Mouse (Mus musculus): ENCODE data around the gene Fermt3. TPM values are rescaled to one million over a fixed set of nuclear protein-coding genes. Genes with fewer than 3 reads are reported as not detected.

Gene Fermt3
- 8.0 and 8.5 TPM in 2 replicates for polyA plus RNA-seq (2014; fragmentation: Nextera tagmentation; extraction: Ambion mirVana)

GRCm38 (mm10) chr19:7019191-7019590 is at the start of gene Fermt3:
Fermt3 (minus strand) TSS chr19:7019469.
- Histone ChIP-seq H3K27ac (ENCODE audit: low read depth, low read length) (no peak within 1 kb of the TSS), H3K9me3 (ENCODE audit: control insufficient read depth, low read length) (no peaks in the 10 kb centered on the region), H3K4me1 (replicated peaks; ENCODE audit: control insufficient read depth, insufficient read depth, low read length) (no peaks in the 10 kb centered on the region), H3K9ac (ENCODE audit: low read length) (no peak within 1 kb of the TSS), H3K4me3 (ENCODE audit: low read depth, low read length) (no peak within 1 kb of the TSS), H3K36me3 (ENCODE audit: control insufficient read depth, insufficient read depth, low read length) (peaks cover 17% of the 10 kb centered on the region), H3K27me3 (ENCODE audit: control insufficient read depth, insufficient read depth, low read length) (no peaks in the 10 kb centered on the region), H3K4me2 (ENCODE audit: low read depth, low read length, severe bottlenecking) (no peak within 1 kb of the TSS)
- DNase-seq (ENCODE audit: low spot score) (no peak), ATAC-seq (replicated peaks; ENCODE audit: low FRiP score) (no peak)
- 91% methylated on average over 5 of the region's 5 CpGs for WGBS

- Histone ChIP-seq H3K9ac (ENCODE audit: low read length) (peak overlapping the region; percentile 14; the same call in 1 of the 2 replicates), H3K36me3 (ENCODE audit: control insufficient read depth, insufficient read depth, low read length) (no peaks in the 10 kb centered on the region), H3K27me3 (ENCODE audit: control insufficient read depth, insufficient read depth, low read length) (peaks cover 4% of the 10 kb centered on the region), H3K4me2 (ENCODE audit: low read depth, low read length, severe bottlenecking) (peak overlapping the region; percentile 33), H3K27ac (ENCODE audit: low read depth, low read length) (peak overlapping the region; percentile 74; the same call in 1 of the 2 replicates), H3K9me3 (ENCODE audit: control insufficient read depth, low read length) (no peaks in the 10 kb centered on the region), H3K4me1 (replicated peaks; ENCODE audit: control insufficient read depth, insufficient read depth, low read length) (peaks cover 47% of the 10 kb centered on the region), H3K4me3 (ENCODE audit: low read depth, low read length) (no peak overlapping the region)
- ATAC-seq (replicated peaks; ENCODE audit: low FRiP score) (peak; percentile 53), DNase-seq (ENCODE audit: low spot score) (peak; percentile 89)
- 3% methylated on average over 14 of the region's 14 CpGs for WGBS
These were observed 48.9 kb upstream of the Fermt3 start for GRCm38 (mm10) chr19:7068136-7068535.

GRCm38 (mm10) chr19:7067344-7068050 is 48.2 kb upstream of the Fermt3 start:
- Histone ChIP-seq H3K4me2 (ENCODE audit: low read depth, low read length, severe bottlenecking) (peak overlapping the region; percentile 33; the same call in 1 of the 2 replicates), H3K36me3 (ENCODE audit: control insufficient read depth, insufficient read depth, low read length) (no peaks in the 10 kb centered on the region), H3K9ac (ENCODE audit: low read length) (peak overlapping the region; percentile 14; the same call in 1 of the 2 replicates), H3K4me3 (ENCODE audit: low read depth, low read length) (no peak overlapping the region), H3K27me3 (ENCODE audit: control insufficient read depth, insufficient read depth, low read length) (peaks cover 4% of the 10 kb centered on the region; the same call in 1 of the 2 replicates), H3K27ac (ENCODE audit: low read depth, low read length) (0 out of 2 replicates have a peak overlapping the region, but pooled peaks have one; percentile 74), H3K9me3 (ENCODE audit: control insufficient read depth, low read length) (no peaks in the 10 kb centered on the region), H3K4me1 (replicated peaks; ENCODE audit: control insufficient read depth, insufficient read depth, low read length) (peaks cover 45% of the 10 kb centered on the region)
- 57% methylated on average over 20 of the region's 20 CpGs for whole genome bisulfite sequencing
- DNase-seq (ENCODE audit: low spot score), result no peak
- ATAC-seq (replicated peaks; ENCODE audit: low FRiP score), result no peak

GRCm38 (mm10) chr19:7066828-7067342 is 47.6 kb upstream of the Fermt3 start:
- Histone ChIP-seq H3K9ac (ENCODE audit: low read length) (0 out of 2 replicates have a peak overlapping the region, but pooled peaks have one; percentile 23), H3K4me1 (replicated peaks; ENCODE audit: control insufficient read depth, insufficient read depth, low read length) (peaks cover 45% of the 10 kb centered on the region), H3K9me3 (ENCODE audit: control insufficient read depth, low read length) (no peaks in the 10 kb centered on the region), H3K27me3 (ENCODE audit: control insufficient read depth, insufficient read depth, low read length) (peaks cover 4% of the 10 kb centered on the region; the same call in 1 of the 2 replicates), H3K4me2 (ENCODE audit: low read depth, low read length, severe bottlenecking) (no peak overlapping the region), H3K4me3 (ENCODE audit: low read depth, low read length) (no peak overlapping the region), H3K36me3 (ENCODE audit: control insufficient read depth, insufficient read depth, low read length) (no peaks in the 10 kb centered on the region), H3K27ac (ENCODE audit: low read depth, low read length) (no peak overlapping the region)
- 44% methylated on average over 7 of the region's 8 CpGs for WGBS
- no peak for ATAC-seq (replicated peaks; ENCODE audit: low FRiP score)
- DNase-seq (ENCODE audit: low spot score), result no peak

GRCm38 (mm10) chr19:7066034-7066827 is 47.0 kb upstream of the Fermt3 start:
- H3K4me3 ChIP-seq (ENCODE audit: low read depth, low read length), result no peak overlapping the region
- H3K4me2 ChIP-seq (ENCODE audit: low read depth, low read length, severe bottlenecking), result no peak overlapping the region
- H3K9me3 ChIP-seq (ENCODE audit: control insufficient read depth, low read length), result no peaks in the 10 kb centered on the region
- WGBS, result 40% methylated on average over 15 of the region's 15 CpGs
- peaks cover 45% of the 10 kb centered on the region for H3K4me1 ChIP-seq (replicated peaks; ENCODE audit: control insufficient read depth, insufficient read depth, low read length)
- H3K27ac ChIP-seq (ENCODE audit: low read depth, low read length), result no peak overlapping the region
- DNase-seq (ENCODE audit: low spot score), result no peak
- H3K9ac ChIP-seq (ENCODE audit: low read length), result 0 out of 2 replicates have a peak overlapping the region, but pooled peaks have one; percentile 23
- H3K36me3 ChIP-seq (ENCODE audit: control insufficient read depth, insufficient read depth, low read length), result no peaks in the 10 kb centered on the region
- peaks cover 4% of the 10 kb centered on the region; the same call in 1 of the 2 replicates for H3K27me3 ChIP-seq (ENCODE audit: control insufficient read depth, insufficient read depth, low read length)
- no peak for ATAC-seq (replicated peaks; ENCODE audit: low FRiP score)

- Histone ChIP-seq H3K27me3 (ENCODE audit: control insufficient read depth, insufficient read depth, low read length) (peaks cover 6% of the 10 kb centered on the region; the same call in 1 of the 2 replicates), H3K9me3 (ENCODE audit: control insufficient read depth, low read length) (no peaks in the 10 kb centered on the region), H3K4me3 (ENCODE audit: low read depth, low read length) (no peak overlapping the region), H3K27ac (ENCODE audit: low read depth, low read length) (no peak overlapping the region), H3K4me1 (replicated peaks; ENCODE audit: control insufficient read depth, insufficient read depth, low read length) (peaks cover 35% of the 10 kb centered on the region), H3K9ac (ENCODE audit: low read length) (peak overlapping the region; percentile 6; the same call in 1 of the 2 replicates), H3K4me2 (ENCODE audit: low read depth, low read length, severe bottlenecking) (no peak overlapping the region), H3K36me3 (ENCODE audit: control insufficient read depth, insufficient read depth, low read length) (no peaks in the 10 kb centered on the region)
- ATAC-seq (replicated peaks; ENCODE audit: low FRiP score), result peak; percentile 63; the same call in 1 of the 2 replicates
- WGBS, result 1% methylated on average over 3 of the region's 3 CpGs
- peak; percentile 94 for DNase-seq (ENCODE audit: low spot score)
These were observed 45.3 kb upstream of the Fermt3 start for GRCm38 (mm10) chr19:7064571-7064970.

- WGBS, result 88% methylated on average over 8 of the region's 8 CpGs
- Histone ChIP-seq H3K4me2 (ENCODE audit: low read depth, low read length, severe bottlenecking) (no peak overlapping the region), H3K9me3 (ENCODE audit: control insufficient read depth, low read length) (no peaks in the 10 kb centered on the region), H3K4me1 (replicated peaks; ENCODE audit: control insufficient read depth, insufficient read depth, low read length) (peaks cover 27% of the 10 kb centered on the region), H3K36me3 (ENCODE audit: control insufficient read depth, insufficient read depth, low read length) (no peaks in the 10 kb centered on the region), H3K9ac (ENCODE audit: low read length) (no peak overlapping the region), H3K4me3 (ENCODE audit: low read depth, low read length) (no peak overlapping the region), H3K27ac (ENCODE audit: low read depth, low read length) (no peak overlapping the region), H3K27me3 (ENCODE audit: control insufficient read depth, insufficient read depth, low read length) (peaks cover 6% of the 10 kb centered on the region; the same call in 1 of the 2 replicates)
- ATAC-seq (replicated peaks; ENCODE audit: low FRiP score) (no peak), DNase-seq (ENCODE audit: low spot score) (no peak)
These were observed 43.6 kb upstream of the Fermt3 start for GRCm38 (mm10) chr19:7062916-7063315.

GRCm38 (mm10) chr19:7062110-7062509 is 42.8 kb upstream of the Fermt3 start:
- H3K9me3 ChIP-seq (ENCODE audit: control insufficient read depth, low read length), result no peaks in the 10 kb centered on the region
- peaks cover 7% of the 10 kb centered on the region; the same call in 1 of the 2 replicates for H3K27me3 ChIP-seq (ENCODE audit: control insufficient read depth, insufficient read depth, low read length)
- H3K9ac ChIP-seq (ENCODE audit: low read length), result no peak overlapping the region
- no peak for ATAC-seq (replicated peaks; ENCODE audit: low FRiP score)
- peaks cover 27% of the 10 kb centered on the region for H3K4me1 ChIP-seq (replicated peaks; ENCODE audit: control insufficient read depth, insufficient read depth, low read length)
- DNase-seq (ENCODE audit: low spot score), result no peak
- no peak overlapping the region for H3K27ac ChIP-seq (ENCODE audit: low read depth, low read length)
- 92% methylated on average over 5 of the region's 5 CpGs for WGBS
- no peak overlapping the region for H3K4me2 ChIP-seq (ENCODE audit: low read depth, low read length, severe bottlenecking)
- H3K36me3 ChIP-seq (ENCODE audit: control insufficient read depth, insufficient read depth, low read length), result no peaks in the 10 kb centered on the region
- H3K4me3 ChIP-seq (ENCODE audit: low read depth, low read length), result no peak overlapping the region

Measured in forebrain, embryonic 11.5 days (tissue).